Mouse (Mus musculus) telencephalon, adult 2 months (tissue): ENCODE measurements at regions not wholly inside any gene's neighbourhood (a gene's known extent, or its start where the extent isn't known, plus 50 kb on each side); places are given as distances from the start of the nearest gene placed in this dataset.

Experiments used
- DNase-seq: peaks from one replicate; pipeline ENCODE4 v3.0.0-alpha.2; 2011; ENCODE audit warnings: low read depth, low spot score

DNA sequence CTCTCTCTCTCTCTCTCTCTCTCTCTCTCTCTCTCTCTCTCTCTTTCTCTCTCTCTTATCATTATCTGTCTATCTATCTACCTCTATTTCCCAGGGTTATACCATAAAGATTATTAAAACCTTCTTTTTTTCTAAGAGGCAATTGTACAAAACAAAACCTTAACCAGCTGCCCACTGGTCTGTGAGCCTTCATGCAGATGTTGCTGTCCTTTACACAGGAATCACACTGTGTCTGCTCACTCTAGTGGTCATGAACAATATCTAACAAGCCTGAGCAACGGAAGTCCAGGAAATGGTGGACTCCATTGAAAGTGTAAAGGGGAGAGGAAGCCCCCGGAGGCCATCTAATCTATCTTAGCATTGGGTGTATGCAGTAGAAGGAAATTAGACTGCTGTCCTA is 156.9 kb upstream of the Sox11 start:
- no peak for DNase-seq

DNA sequence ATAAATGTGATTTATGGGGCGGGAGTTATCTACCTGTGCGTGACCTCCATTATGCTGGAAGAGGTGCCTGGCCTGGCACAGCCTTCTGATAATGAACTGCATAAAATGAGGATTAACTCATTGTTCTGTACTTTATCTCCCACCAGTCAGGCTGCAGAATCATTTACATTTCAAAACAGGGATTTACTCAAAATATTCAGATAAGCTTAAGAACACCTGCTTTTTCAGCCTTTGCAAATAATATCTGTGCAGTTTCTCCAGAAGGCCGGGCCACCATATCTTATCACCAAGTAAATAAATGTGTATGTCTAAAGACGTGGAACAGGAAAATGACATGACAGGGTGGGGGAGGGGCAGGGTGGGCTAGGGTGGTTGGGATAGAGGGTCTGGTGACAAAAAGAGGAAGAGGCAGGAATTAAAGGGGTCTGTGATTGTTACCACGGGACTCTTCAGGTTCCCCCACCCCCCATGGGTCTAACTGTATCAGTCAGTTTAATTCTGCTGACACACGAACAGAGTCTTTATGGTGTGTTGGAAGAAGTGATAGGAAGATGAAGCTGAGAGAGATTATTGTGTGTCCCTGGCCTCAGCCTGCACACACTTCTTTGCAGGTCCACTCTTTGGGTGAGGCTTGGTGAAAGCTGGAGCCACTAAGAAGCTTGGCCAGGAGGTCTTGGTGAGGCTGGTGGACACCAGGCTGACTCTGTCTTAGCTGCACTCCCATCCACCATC is 154.6 kb upstream of the Sox11 start:
- DNase-seq, result no peak

DNA sequence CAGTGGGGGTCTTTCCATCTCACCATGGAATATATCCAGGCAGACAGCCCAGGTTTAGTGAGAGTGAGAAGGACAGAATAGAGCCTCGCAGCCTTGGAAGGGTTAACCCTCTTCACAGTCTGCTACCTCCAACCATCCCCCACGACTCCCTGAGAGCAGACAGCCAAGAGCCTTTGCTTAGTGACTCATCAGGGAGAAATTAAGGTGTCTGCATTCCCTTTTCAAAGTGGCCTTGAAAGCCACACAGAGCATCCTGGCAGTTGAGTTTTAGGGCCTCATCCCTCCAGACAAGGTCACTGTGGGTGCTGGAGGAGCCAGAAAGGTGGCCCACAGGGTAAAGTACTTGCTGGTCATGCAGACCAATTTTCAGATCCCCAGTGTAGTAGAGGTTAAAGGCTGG is 149.9 kb upstream of the Sox11 start:
- DNase-seq, result no peak

DNA sequence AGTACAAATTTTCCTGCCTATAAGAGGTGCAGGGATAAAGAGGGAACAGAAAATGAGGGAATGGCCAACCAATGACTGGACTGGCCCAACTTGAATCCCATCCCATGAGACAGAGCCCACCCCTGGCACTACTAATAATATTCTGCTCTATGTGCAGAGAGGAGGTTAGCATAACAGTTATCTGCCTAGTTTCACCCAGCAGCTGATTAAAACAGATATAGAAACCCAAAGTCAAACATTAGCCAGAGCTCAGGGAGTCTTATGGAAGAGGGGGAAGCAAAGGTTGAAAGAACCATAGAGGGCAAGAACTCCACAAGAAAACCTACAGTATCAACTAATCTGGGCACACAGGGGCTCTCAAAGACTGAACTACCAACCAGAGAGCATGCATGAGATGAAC is 138.9 kb upstream of the Sox11 start:
- no peak for DNase-seq

DNA sequence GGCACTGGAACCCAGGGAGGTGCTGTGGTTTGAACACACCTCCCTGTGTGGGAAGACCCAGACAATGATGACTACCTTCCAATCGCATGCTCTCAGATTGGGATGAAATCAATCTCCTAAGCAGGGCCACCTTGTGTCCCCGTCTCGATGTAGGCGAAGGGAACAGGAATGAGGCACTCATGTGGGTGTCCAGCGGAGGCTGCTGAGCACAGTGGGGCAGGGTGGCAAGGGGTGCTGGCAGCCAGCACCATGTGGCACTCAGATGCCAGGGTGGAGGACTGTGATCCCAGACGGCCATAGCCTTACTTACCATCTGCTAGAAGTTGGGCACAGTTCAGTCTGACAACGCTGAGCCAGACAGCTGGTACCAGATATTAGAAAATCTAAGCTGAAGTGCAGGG is 137.2 kb upstream of the Sox11 start:
- no peak for DNase-seq

DNA sequence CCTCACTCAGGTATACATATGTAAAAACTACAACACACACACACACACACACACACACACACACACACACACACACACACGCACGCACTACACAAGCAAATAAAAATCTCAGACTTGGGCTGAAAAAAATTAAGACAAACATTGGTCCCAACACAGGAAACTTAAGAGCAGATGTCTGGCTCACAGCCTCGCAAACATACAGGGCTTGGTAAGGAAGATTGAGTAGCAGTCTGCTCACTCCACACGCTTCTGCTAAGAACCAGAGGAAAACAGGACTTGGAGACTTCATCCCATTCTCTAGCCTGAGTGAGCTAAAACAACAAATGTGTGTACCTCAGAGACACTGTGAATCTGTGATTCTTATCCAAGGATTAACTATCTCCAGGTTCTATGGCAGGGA is 132.3 kb upstream of the Sox11 start:
- no peak for DNase-seq

DNA sequence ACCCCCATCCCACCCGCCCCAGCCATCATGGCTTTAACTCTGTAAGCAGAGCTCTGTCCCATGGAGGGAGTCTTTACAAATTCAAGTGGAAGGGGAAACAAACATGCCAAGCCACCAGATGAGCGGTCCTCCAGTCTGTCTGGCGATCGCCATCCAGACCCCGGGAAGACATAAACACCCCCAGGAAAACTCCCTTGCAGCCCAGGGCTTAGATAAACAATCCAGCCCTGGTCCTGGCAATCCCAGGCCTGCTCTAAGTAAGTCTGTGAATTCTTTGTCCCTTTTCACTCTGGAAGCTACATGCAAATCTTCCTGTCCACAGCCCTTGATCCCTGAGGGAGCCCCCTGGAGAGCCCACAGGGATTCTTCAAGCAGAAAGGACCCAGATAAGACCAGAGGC is 129.2 kb upstream of the Sox11 start:
- no peak for DNase-seq

DNA sequence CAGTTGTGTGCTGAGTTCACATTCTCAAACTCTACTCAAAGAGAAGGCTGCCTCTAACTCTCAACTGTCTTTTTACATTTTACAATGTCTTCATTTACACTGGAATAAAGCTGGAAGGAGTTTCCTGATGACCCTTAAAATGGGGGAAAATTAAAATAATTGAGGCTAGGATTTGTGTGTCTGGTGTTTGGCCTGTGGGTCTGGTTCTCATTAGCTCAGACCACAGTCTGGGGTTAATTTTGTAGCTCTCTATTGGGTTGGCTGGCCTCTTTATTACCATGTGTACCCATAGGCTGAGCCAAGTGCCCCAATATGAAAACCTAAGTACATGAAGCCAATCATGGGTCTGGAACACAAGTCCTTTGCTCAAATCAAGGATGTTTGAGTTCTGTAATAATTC is 128.0 kb upstream of the Sox11 start:
- no peak for DNase-seq

DNA sequence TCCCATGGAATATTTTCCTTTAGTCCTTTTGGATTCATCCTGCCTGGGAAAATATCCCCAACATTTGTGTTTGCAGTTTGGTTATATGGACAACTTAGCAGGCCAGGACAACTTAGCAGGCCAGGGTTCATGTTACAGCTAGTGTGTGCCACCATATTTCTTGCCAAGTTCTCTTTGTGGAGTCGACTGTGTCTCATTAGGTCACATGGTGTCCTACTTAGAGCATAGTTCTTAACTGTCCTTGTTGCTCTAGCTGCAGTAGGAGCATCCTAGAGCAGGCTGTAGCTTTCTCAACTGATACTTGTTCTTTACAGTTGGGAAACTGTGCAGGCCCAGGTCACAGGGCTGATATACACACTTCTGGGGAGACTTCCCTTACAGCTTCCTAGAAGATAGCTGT is 126.4 kb upstream of the Sox11 start:
- no peak for DNase-seq

DNA sequence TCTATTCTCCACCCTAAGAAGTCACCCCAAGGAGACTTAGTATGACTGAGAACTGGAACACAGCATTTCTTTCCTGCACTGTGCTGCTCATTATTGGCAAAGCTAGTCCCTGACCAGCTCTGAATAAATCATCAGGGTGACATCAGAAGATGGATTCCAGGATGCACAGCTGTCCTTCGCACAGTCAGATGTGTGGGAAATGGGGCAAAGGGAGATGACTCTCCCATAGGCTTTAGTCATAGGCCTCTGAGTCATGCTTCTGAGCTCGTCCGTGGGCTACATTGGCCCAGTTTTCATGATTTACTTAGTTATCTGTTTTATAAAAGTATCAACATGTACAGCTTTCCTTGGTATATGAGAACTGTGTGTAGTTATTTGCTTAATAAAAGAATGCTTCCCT is 125.8 kb upstream of the Sox11 start:
- no peak for DNase-seq

DNA sequence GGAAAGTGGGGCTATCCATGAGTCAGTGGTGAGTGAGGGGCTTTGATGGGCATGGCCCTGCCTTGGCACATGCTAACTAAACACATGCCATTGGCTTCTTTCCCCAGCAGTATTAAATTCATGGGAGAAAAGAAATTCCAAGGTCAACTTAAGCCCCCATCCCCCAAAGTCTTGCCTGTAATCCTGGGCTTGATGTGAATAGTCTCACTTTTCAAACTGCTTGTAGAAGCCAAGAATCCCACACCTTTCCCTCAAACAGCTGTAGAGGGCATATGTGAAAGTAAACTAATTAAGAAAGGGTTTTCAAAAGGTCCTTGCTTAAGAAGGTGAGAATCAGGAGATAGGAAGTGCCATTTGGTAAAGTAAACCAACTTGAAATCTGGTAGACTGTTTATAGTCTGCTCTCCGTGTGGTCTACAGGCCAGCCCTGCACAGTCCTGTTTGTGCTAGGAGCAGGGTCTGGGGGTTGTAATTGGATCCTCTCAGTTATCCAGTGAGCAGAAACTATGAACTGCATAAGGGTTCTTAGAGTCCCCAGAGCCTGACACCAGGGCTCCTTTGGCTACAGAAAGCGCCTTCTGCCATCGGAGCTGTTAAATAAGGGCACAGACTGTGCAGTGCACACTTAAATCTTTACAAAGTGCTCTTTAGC is 123.3 kb upstream of the Sox11 start:
- no peak for DNase-seq

DNA sequence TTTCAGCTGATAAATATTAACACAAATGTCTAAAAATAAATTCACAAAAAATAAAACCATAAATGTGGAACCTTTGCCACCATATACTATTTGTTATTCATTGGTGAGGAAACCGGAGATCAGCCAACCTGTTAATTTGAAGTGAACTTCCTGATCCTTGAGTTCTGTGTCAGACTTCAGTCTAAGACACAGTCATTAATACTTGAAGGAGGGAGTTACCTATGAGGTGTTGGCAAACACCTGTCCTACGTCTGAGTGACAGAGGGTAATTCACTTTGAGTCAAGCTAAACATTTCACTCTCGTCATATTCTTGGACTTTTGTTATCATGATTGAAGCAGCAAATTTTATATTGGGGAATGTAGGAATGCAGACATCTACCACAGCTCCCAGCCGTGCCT is 116.3 kb upstream of the Sox11 start:
- DNase-seq, result no peak

DNA sequence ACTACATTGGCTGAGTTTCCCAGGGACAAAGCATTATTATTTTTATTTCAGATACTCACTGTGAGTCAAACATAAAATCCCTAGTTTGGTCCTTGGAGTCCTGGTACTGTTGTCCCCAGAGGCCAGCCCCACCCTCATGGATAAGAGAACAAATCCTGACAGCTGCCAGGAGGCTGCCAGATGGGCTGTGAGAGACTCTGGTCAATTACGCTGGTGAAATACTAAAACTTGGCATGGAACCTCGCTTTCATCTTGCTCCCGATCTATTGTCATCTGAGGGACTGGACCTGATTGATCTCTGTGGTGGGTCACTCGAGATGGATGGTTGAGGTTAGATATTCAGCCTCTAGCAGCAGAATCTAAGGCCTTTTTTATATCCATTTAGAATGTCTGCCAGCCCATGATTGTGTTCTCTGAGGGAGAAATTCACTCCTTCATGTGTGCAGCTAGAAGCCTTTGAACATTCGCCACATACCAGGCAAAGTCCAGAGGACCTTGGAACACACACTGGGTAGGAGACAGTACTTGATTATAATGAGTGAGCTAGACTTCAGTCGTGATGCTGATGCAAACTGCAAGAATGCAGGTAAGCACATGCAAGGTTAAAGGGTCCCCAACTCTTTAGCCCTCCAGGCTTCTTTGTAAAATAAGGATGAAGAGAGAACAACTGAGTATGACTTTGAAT is 95.4 kb upstream of the Sox11 start:
- no peak for DNase-seq

DNA sequence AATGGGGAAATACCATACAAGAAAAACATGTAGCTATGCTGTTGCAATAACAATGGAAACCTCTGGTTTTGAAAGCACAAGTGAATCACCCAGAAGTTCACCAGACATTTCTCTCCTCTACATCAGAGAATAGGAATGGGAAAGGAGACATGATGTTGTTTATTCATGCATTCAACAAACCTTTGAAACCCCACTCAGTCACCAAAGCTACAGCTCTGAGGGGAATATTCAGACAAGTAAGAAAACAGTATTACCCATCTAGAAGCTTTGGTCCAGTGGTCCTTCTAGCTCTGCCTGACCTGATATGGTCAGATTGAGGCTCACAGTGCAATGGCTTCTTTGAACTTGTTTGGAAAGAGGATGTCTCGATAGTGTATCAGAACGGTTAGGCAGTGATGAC is 89.0 kb upstream of the Sox11 start:
- DNase-seq, result no peak

DNA sequence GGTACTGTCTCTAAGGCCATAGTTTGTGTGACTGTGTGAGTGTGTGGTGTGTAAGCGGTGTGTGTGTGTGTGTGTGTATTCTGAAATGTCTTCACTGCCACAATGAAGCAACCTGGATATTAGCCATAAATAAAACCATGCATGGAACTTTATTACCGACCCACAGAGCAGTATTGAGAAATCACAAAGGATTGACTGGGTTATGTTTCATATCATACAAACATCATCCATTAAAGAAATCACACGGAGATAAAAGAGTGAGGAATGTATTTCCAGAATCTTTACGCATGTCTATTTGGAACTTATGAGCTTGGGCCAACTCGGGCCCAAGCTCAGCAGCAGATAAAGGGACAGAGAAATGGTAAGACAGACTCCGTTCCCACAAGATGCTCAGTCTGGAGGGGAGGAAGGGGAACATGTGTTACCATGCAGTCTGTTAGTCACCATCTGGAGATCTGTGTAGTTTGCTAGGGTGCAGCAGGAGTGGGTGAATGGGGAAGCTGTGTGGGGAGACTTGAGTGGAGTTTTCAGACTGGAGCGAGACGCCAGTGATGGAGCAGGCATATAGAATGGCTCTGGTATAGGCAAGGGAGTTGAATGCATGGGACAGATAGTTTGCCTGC is 75.1 kb upstream of the Sox11 start:
- peak; percentile 46 for DNase-seq

DNA sequence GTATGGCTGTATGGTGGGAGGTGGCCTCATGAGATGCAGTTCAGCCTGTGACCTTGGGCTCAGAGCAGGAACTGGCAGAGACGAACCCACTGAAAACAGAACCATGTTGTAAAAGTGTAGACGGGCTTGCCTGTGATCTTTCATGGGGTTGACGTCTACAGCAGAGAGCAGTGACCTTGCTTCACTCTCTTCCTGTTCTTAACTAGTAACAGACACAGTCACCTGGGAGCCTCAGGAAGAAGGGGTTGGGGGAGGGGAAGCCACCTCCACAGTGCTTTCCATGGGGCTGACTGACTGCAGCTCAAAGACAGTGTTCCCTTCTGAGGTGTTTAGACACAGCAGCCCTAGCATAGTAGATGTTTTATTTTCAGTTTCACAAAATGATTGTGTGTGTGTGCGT is 68.2 kb upstream of the Sox11 start:
- no peak for DNase-seq

DNA sequence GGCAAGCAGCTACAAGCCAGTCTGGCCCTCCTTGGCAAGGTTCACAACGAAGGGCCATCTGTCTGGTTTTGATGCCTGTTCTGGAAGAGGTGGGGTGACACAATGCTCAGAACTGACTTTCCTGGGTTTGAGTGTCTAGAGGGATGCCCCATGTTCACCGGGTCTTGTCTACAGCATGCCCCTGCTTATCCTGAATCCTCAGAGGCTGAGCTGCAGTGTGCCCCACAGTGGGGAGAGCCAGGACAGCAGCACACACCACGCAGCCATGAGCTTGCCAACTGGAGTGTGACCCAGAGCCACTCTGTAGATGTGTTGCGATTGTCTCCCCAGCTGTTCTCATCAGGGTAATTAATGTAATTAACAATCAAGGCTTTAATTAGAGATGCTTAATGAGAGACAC is 66.1 kb upstream of the Sox11 start:
- peak; percentile 5 for DNase-seq

DNA sequence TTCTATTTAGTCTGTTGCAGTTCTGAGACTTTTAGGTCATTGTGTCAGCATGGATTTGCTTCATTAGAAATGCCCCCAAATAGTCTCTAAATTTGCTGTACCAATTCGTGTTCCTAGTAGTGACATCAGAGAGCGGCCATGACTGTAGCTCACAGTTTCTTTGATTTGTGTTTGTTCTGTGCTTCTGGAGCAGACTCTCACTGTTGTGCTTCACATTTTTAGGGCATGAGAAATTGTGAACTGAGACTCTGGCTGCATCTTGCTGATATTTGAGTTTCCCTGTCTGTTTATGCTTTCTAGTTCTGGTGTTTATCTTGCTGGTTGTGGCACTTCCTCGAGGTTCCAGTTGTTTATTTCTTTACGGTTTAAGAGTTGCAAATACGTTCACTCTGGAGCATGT is 57.0 kb upstream of the Sox11 start:
- no peak for DNase-seq
